Mouse (Mus musculus) C2C12 (cell line): ENCODE data around the gene Prrt3. TPM values are rescaled to one million over a fixed set of nuclear protein-coding genes. Genes with fewer than 3 reads are reported as not detected.

ENCODE experiments used
- H3K27me3 ChIP-seq: one replicate; pipeline ENCODE4 v1.6.1; 2011; ENCODE audit not compliant: control insufficient read depth, insufficient read depth, insufficient read length
- H3K36me3 ChIP-seq: one replicate; pipeline ENCODE4 v1.6.1; 2011; ENCODE audit not compliant: control insufficient read depth, insufficient read depth
- H3K4me3 ChIP-seq: one replicate; pipeline ENCODE4 v1.5.1; 2011; ENCODE audit warnings: mild to moderate bottlenecking, control low read depth; ENCODE audit not compliant: poor library complexity, insufficient read depth, severe bottlenecking
- H3K79me2 ChIP-seq: one replicate; pipeline ENCODE4 v1.6.1; 2011; ENCODE audit not compliant: control insufficient read depth, insufficient read depth
- H3K79me3 ChIP-seq: one replicate; pipeline ENCODE4 v1.6.1; 2011; ENCODE audit warnings: low read depth, control low read depth
- H3ac ChIP-seq: one replicate; pipeline ENCODE3; 2011; ENCODE audit warnings: low read depth; ENCODE audit not compliant: control insufficient read depth, insufficient read length
- CEBPB ChIP-seq: IDR thresholded peaks from one replicate; pipeline ENCODE4 v1.6.1; 2011; ENCODE audit warnings: low read depth, mild to moderate bottlenecking, control low read depth, moderate library complexity
- CTCF ChIP-seq: IDR thresholded peaks from one replicate; pipeline ENCODE4 v1.5.1; 2011; ENCODE audit not compliant: control insufficient read depth, insufficient read depth, insufficient read length
- FOSL1 ChIP-seq: IDR thresholded peaks from one replicate; pipeline ENCODE4 v1.8.0; 2011; ENCODE audit warnings: mild to moderate bottlenecking, low read length; ENCODE audit not compliant: poor library complexity, insufficient read depth, severe bottlenecking
- MAX ChIP-seq: IDR thresholded peaks from one replicate; pipeline ENCODE4 v1.6.1; 2011; ENCODE audit warnings: mild to moderate bottlenecking, control low read depth
- MYOD1 ChIP-seq: IDR thresholded peaks from one replicate; pipeline ENCODE4 v1.6.1; 2011; ENCODE audit warnings: low read depth; ENCODE audit not compliant: control insufficient read depth, insufficient read length
- MYOG ChIP-seq: IDR thresholded peaks from one replicate; pipeline ENCODE4 v1.6.1; 2011; ENCODE audit not compliant: control insufficient read depth, insufficient read length; ENCODE audit errors: extremely low read depth
- USF1 ChIP-seq: IDR thresholded peaks from one replicate; pipeline ENCODE4 v1.6.1; 2011; ENCODE audit warnings: low read depth, mild to moderate bottlenecking, control low read depth, moderate library complexity
- polyA plus RNA-seq: library from polyadenylated mRNA; unstranded; fragments of >200 nt; fragmentation: generic; extraction: Trizol; gene quantifications from one replicate; pipeline ENCODE4 v1.2.1, GENCODE M21; 2012; ENCODE audit warnings: missing spikeins

Prrt3 gene
- polyA plus RNA-seq, 1 experiment = 0.04 TPM

- H3ac ChIP-seq = no peak overlapping the region
- H3K27me3 ChIP-seq = no peaks in the 10 kb centered on the region
- H3K79me3 ChIP-seq = no peaks in the 10 kb centered on the region
- no peaks in the 10 kb centered on the region for H3K36me3 ChIP-seq
- no peak overlapping the region for H3K4me3 ChIP-seq
- no peaks in the 10 kb centered on the region for H3K79me2 ChIP-seq
- no peak for TF ChIP-seq USF1
- peak; percentile 64 for TF ChIP-seq MYOD1
- TF ChIP-seq CTCF = no peak
Measured at GRCm38 (mm10) chr6:113508947-113509280, 7.2 kb upstream of the Prrt3 start.

GRCm38 (mm10) chr6:113508272-113508946, 6.7 kb upstream of the Prrt3 start:
- Histone ChIP-seq H3ac (no peak overlapping the region), H3K79me3 (no peaks in the 10 kb centered on the region), H3K4me3 (no peak overlapping the region), H3K27me3 (no peaks in the 10 kb centered on the region), H3K79me2 (no peaks in the 10 kb centered on the region), H3K36me3 (no peaks in the 10 kb centered on the region)
- TF ChIP-seq FOSL1 (no peak), MYOG (no peak), MYOD1 (peak; percentile 76)

- no peak overlapping the region for H3ac ChIP-seq
- TF ChIP-seq MYOG (no peak), MYOD1 (no peak), MAX (no peak), USF1 (no peak), CTCF (no peak), CEBPB (no peak), FOSL1 (no peak)
- no peaks in the 10 kb centered on the region for H3K79me2 ChIP-seq
- no peaks in the 10 kb centered on the region for H3K36me3 ChIP-seq
- no peaks in the 10 kb centered on the region for H3K79me3 ChIP-seq
- no peaks in the 10 kb centered on the region for H3K27me3 ChIP-seq
- H3K4me3 ChIP-seq = no peak overlapping the region
Measured at GRCm38 (mm10) chr6:113507130-113507529, 5.4 kb upstream of the Prrt3 start.

GRCm38 (mm10) chr6:113505689-113506088, 4.0 kb upstream of the Prrt3 start:
- TF ChIP-seq MAX = no peak
- TF ChIP-seq MYOD1 = no peak
- TF ChIP-seq USF1 = no peak
- TF ChIP-seq CEBPB = no peak
- no peak for TF ChIP-seq MYOG
- H3K36me3 ChIP-seq = no peaks in the 10 kb centered on the region
- H3K4me3 ChIP-seq = no peak overlapping the region

GRCm38 (mm10) chr6:113502801-113503200, 1.1 kb upstream of the Prrt3 start:
- Histone ChIP-seq H3K27me3 (peaks cover 5% of the 10 kb centered on the region), H3K79me3 (no peaks in the 10 kb centered on the region), H3K36me3 (no peaks in the 10 kb centered on the region), H3K79me2 (no peaks in the 10 kb centered on the region), H3ac (no peak overlapping the region), H3K4me3 (no peak overlapping the region)
- TF ChIP-seq USF1 = no peak
- no peak for TF ChIP-seq MYOG
- no peak for TF ChIP-seq CEBPB
- no peak for TF ChIP-seq MYOD1
- TF ChIP-seq CTCF = no peak
- TF ChIP-seq MAX = no peak
- TF ChIP-seq FOSL1 = no peak

More at GRCm38 (mm10) chr6:113505689-113506088, 4.0 kb upstream of the Prrt3 start:
- no peaks in the 10 kb centered on the region for H3K79me2 ChIP-seq
- H3ac ChIP-seq = no peak overlapping the region
- H3K27me3 ChIP-seq = peaks cover 5% of the 10 kb centered on the region
- H3K79me3 ChIP-seq = no peaks in the 10 kb centered on the region

- TF ChIP-seq MYOD1 = no peak
- TF ChIP-seq MAX = no peak
- TF ChIP-seq USF1 = no peak
- no peak for TF ChIP-seq MYOG
- TF ChIP-seq FOSL1 = no peak
- TF ChIP-seq CTCF = no peak
- no peak for TF ChIP-seq CEBPB
- H3ac ChIP-seq = no peak overlapping the region
- no peaks in the 10 kb centered on the region for H3K36me3 ChIP-seq
- peaks cover 5% of the 10 kb centered on the region for H3K27me3 ChIP-seq
- no peaks in the 10 kb centered on the region for H3K79me3 ChIP-seq
- no peak overlapping the region for H3K4me3 ChIP-seq
- no peaks in the 10 kb centered on the region for H3K79me2 ChIP-seq
Measured at GRCm38 (mm10) chr6:113499346-113499745, 2.4 kb downstream of the Prrt3 start.
